Mouse (Mus musculus) left cerebral cortex, adult 18-20 months (tissue): ENCODE data around the gene Tdrd7. TPM values are rescaled to one million over a fixed set of nuclear protein-coding genes. Genes with fewer than 3 reads are reported as not detected.

Experiments
- DNase-seq, 2 experiments: peaks; one replicate each; pipeline ENCODE4 v3.0.0; 2021 to 2022; ENCODE audit warnings: low spot score in 2 of 2, mixed read lengths in 1 of 2
- total RNA-seq, 2 experiments: library from RNA; stranded (reverse); gene quantifications; 2 replicates each; pipeline ENCODE4 v1.2.3; 2021

Gene Tdrd7
- total RNA-seq, 2 experiments from 2014 or later: 33.6 to 34.1 TPM

- DNase-seq: peak; percentile 99
These were observed 6.8 kb downstream of the Tdrd7 start for GRCm38 (mm10) chr4:45971806-45972447.

DNA sequence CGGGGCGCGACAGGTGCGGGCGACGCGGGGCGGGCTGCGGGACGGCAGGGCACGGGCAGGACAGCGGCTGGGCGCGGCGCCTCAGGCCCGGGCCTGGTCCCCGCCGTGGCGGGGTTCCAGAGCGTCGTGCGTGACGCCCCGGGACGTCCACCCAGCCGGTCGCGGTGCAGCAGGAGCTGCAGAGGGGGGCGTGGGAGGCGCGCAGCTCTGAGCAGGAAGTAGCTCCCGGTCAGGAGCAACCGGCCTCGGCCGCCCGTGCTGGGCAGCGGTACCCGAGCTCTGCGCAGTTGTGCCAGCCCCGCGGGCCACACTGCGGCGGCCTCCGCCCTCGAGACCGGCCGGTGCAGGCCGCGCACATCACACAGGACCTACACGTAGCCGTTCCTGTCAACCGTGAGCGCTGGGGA is 7.3 kb downstream of the Tdrd7 start:
- peak; percentile 65 to 71 for DNase-seq

- no peak for DNase-seq
These were observed 7.8 kb downstream of the Tdrd7 start for GRCm38 (mm10) chr4:45972951-45973350.

DNA sequence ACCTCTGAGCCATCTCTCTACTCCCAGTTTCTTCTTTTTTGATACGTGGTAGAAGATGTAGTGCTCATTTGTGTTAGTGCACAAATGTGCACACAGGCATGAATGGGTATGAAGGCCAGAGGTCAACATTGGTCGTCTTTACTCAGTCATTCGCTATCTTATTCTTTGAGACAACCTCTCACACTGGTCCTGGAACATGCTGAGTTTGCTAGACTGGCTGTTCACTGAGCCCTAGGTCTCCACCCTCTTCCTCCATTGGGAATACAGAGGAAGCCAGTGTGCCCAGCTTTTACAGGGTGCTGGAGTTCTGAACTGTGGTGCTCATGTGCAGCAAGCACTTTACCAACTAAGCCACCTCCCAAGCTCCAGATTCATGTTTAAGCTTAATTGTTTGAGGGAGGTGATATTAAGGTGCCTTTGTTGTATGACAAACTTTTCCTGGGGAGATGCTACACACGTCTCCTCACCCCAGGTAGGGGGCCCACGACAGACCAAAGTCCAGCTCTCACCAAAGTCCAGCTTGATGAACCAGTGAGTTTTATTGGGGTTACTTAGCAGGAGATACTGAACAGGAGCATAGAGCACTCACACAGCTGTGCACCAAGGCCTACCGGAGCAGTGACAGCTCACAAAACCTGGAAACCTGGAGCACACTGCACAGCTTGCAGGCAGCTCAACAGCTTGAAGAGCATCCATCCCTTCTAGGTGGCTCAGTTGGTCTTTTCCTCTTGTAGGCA is 12.0 kb downstream of the Tdrd7 start:
- no peak for DNase-seq

GRCm38 (mm10) chr4:45979916-45980315 is 14.8 kb downstream of the Tdrd7 start:
- no peak for DNase-seq

- DNase-seq: no peak
These were observed 15.9 kb downstream of the Tdrd7 start for GRCm38 (mm10) chr4:45981054-45981453.

GRCm38 (mm10) chr4:45990427-45991135 is 25.4 kb downstream of the Tdrd7 start:
- no peak for DNase-seq

DNA sequence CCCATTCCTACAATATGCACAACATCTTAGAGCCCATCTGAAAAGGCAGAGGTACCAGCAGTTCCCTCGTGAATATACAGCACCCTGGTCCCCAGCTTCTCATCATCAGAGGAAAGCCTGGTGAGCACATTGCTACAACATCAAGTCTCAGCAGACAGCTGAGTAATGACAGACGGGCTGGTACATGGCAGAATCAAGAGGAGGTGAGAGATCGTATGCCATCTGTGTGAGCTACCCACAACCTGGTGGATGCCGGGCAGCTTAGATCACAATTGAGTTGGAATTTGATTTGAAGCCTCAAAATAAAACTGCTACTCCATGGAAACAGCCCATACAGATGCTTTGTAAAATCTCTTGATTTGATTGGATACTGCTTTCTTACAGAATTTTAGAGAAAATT is 33.4 kb downstream of the Tdrd7 start:
- DNase-seq: no peak

GRCm38 (mm10) chr4:46008142-46008793 is 43.1 kb downstream of the Tdrd7 start:
- DNase-seq: no peak

GRCm38 (mm10) chr4:46011698-46012097 is 46.6 kb downstream of the Tdrd7 start:
- DNase-seq: no peak

DNA sequence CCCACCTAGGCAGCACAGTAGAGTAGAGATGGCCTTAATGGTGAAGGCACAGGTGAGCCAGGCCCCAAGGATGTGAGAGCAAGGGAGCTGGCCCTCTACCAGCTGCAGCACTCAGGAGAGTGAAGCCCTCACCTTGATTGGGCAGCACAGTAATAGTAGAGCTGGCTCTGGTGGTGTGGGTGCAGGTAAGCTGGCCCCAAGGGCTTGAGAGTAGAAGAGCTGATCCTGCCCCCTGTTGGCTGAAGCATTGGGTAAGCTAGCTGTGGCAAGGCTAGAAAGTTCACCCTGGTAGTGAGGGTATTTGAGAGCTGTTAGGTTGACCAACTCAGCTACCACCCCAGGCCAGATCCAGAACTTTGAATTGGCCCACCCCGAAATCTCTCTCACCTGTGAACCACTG is 50.5 kb downstream of the Tdrd7 start:
- no peak for DNase-seq

DNA sequence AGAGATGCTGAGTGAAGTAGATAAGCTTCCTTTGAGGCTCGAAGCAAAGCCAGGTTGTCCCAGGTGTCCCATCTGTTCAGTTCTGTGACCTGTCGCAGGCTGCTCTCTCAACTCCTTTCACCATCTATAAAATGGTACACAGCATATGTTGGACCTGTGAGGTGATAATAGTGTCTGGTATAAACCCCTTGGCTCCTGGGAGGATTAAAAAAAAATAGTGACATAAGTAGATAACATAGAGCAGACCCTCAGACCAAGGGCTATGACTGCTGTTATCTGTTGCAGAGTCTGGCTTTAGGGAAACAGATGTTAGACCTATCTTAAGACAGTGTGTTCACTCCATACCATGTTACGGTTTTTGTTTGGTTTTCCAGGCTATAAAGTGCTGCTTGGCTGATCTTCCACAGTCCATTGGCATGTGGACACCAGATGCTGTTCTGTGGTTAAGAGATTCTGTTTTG is 57.9 kb downstream of the Tdrd7 start:
- no peak for DNase-seq

- peak; percentile 39 to 40 for DNase-seq
These were observed 60.8 kb downstream of the Tdrd7 start for GRCm38 (mm10) chr4:46025893-46026292.

- DNase-seq: no peak
These were observed 63.1 kb downstream of the Tdrd7 start for GRCm38 (mm10) chr4:46028224-46028623.

DNA sequence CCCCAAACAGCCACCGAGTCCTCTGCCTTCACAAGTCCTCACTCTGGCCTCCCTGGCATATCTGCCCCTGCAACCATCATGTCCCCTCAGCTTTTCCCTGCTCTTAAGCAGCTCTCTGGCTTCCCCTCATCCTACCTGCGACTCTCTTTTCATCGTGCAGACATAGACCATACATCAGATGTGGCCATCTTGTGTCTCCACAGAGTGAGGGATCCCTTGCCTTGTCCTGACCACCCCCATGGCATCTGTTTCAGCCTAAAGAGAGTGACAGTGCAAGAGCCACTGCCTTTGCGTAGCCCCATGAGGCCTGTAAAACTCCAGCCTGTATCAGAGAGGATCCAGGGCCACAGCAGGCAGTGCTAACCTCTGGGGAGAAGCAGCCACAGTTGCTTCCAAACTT is 63.6 kb downstream of the Tdrd7 start:
- DNase-seq: no peak

DNA sequence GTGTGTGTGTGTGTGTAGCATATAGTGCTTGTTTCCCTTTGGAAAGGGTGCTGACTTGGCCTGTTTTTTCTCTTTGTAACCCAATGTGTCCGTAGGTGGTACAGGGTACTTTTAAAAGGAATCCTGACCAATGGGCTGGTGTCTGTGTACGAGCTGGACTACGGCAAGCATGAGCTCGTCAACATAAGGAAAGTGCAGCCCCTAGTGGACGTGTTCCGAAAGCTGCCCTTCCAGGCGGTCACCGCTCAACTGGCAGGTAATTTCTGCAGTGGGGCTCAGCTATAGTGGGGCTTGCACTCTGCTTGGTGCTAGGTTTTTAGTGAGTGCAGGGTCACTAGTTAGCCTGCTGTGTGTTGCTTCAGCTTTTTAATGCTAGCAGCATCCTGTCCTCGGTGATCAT is 64.4 kb downstream of the Tdrd7 start:
- DNase-seq: peak in 1 of 2 experiments; percentile 25

- no peak for DNase-seq
These were observed 67.3 kb downstream of the Tdrd7 start for GRCm38 (mm10) chr4:46032448-46032847.

- DNase-seq: no peak
These were observed 68.1 kb downstream of the Tdrd7 start for GRCm38 (mm10) chr4:46033197-46033596.

- no peak for DNase-seq
These were observed 73.4 kb downstream of the Tdrd7 start for GRCm38 (mm10) chr4:46038591-46038891.

DNA sequence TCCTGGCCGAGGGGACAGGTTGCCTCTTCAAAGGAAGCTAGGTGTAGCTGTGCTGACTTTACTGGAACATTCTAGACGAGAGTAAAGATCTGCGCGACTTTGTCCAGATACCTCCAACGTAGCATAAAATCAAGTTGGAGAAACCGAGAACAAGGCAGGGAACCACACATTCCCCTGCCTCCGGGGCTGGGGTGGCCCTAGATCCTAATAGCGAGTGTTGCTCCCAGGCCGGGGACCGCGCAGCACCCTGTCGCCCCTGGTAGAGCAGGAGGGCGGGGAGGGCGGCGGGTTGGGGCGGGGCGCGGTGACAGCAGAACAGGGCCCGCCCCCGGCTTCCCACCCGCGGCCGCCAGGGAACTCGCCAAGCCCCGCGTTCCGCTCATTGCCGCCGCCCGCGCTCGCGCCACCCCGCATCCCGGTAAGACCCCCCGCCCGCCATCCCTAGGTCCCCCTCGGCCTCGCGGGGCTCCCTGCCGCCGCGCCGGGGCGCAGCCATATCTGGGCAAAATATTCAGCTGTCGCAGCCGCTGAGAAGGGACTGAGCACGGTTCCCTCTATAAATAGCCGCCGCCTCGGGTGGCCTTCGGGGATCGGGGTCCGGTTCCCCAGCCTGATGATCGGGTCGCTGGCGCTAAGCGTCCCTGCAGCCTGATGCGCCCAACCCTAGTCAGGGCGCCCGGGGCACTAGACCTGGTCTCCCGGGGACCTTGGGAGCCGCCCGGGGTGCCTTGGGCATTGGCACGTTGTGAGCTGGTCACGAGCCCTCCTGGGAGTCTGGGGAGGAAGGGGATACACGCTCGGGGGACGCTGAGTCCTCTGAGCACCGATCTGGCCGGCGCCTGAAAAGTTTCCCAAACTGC is 74.0 kb downstream of the Tdrd7 start, which contains the start of gene Tmod1:
Gene Tmod1, plus strand, starts transcription at position 44 of the 860 bp plus-strand sequence.
- DNase-seq: peak; percentile 66 to 83

- DNase-seq: no peak
These were observed 74.8 kb downstream of the Tdrd7 start for GRCm38 (mm10) chr4:46039899-46040298.
